Mouse (Mus musculus) liver, postnatal 0 days (tissue): ENCODE measurements around the gene Ntrk2.

Experiments
- CTCF ChIP-seq: sonication (generic); IDR thresholded peaks from 2 replicates; pipeline ENCODE4 v1.5.1; 2016; ENCODE audit warnings: antibody characterized with exemption, low read depth
- EP300 ChIP-seq: IDR thresholded peaks from 2 replicates; pipeline ENCODE4 v1.6.1; 2016; ENCODE audit warnings: antibody characterized with exemption, low read depth, mild to moderate bottlenecking

GRCm38 (mm10) chr13:58801291-58801690 lies 5.1 kb upstream of the Ntrk2 start:
- TF ChIP-seq CTCF: no peak
- no peak for TF ChIP-seq EP300
